Mouse (Mus musculus) common myeloid progenitor, adult 5-6 weeks (primary cell): Measurements from ENCODE around the gene Ppp1r7. TPM values are rescaled to one million over a fixed set of nuclear protein-coding genes. Genes with fewer than 3 reads are reported as not detected.
A peak's percentile ranks its signal among the peaks of the same experiment; 100 is the strongest.
"Not testable (repeated sequence)": the region's sequence is repeated elsewhere in the genome, so short reads cannot be mapped to it uniquely, and the experiment has no call there.

Experiments
- ATAC-seq: replicated peaks from 2 replicates; pipeline ENCODE4 v1.8.0; 2016; ENCODE audit warnings: low read depth, mild to moderate bottlenecking, moderate TSS enrichment, inconsistent platforms; ENCODE audit not compliant: poor library complexity, severe bottlenecking
- total RNA-seq: library from RNA; stranded (forward); fragments of 200-1000, 187-1606 nt; gene quantifications from 2 replicates; pipeline ENCODE4 v1.2.3, GENCODE M21; 2017

The Ppp1r7 gene
- 51.3 and 53.9 TPM in 2 replicates for total RNA-seq

GRCm38 (mm10) chr1:93342648-93343503 lies at the start of gene Ppp1r7, which contains the start of gene Pask:
TSS of gene Ppp1r7 (plus strand) at chr1:93342854.
TSS of gene Pask (minus strand) at chr1:93343482.
- ATAC-seq: peak; percentile 92

- not testable (repeated sequence) for ATAC-seq
Measured at GRCm38 (mm10) chr1:93294491-93294890, 48.2 kb upstream of the Ppp1r7 start.

GRCm38 (mm10) chr1:93299791-93300190 lies 42.9 kb upstream of the Ppp1r7 start:
- no peak for ATAC-seq

GRCm38 (mm10) chr1:93300578-93300977 lies 42.1 kb upstream of the Ppp1r7 start:
- no peak for ATAC-seq

GRCm38 (mm10) chr1:93305581-93306337 lies 36.9 kb upstream of the Ppp1r7 start, which contains the start of gene Mterf4:
TSS of gene Mterf4 (minus strand) at chr1:93305915.
- peak; percentile 99 for ATAC-seq

GRCm38 (mm10) chr1:93323973-93324372 lies 18.7 kb upstream of the Ppp1r7 start:
- ATAC-seq: no peak

- no peak for ATAC-seq
Measured at GRCm38 (mm10) chr1:93326446-93326845, 16.2 kb upstream of the Ppp1r7 start.

GRCm38 (mm10) chr1:93334621-93335020 lies 8.0 kb upstream of the Ppp1r7 start:
- ATAC-seq: no peak

- peak; percentile 89 for ATAC-seq
Measured at GRCm38 (mm10) chr1:93343504-93344047, 922 bp downstream of the Ppp1r7 start.

- ATAC-seq: no peak
Measured at GRCm38 (mm10) chr1:93347176-93347575, 4.5 kb downstream of the Ppp1r7 start.

- ATAC-seq: no peak
Measured at GRCm38 (mm10) chr1:93349701-93350100, 7.0 kb downstream of the Ppp1r7 start.

- no peak for ATAC-seq
Measured at GRCm38 (mm10) chr1:93352724-93353123, 10.1 kb downstream of the Ppp1r7 start.

GRCm38 (mm10) chr1:93362661-93363060 lies 20.0 kb downstream of the Ppp1r7 start:
- ATAC-seq: no peak

- ATAC-seq: peak; percentile 58
Measured at GRCm38 (mm10) chr1:93365641-93366040, 23.0 kb downstream of the Ppp1r7 start.

GRCm38 (mm10) chr1:93373665-93374064 lies 31.0 kb downstream of the Ppp1r7 start, which contains the start of gene Ano7:
TSS of gene Ano7 (plus strand) at chr1:93373930.
- no peak for ATAC-seq

GRCm38 (mm10) chr1:93377307-93377706 lies 34.7 kb downstream of the Ppp1r7 start:
- no peak for ATAC-seq

GRCm38 (mm10) chr1:93379117-93379516 lies 36.5 kb downstream of the Ppp1r7 start:
- no peak for ATAC-seq

GRCm38 (mm10) chr1:93387198-93387597 lies 44.5 kb downstream of the Ppp1r7 start:
- no peak for ATAC-seq

- ATAC-seq: no peak
Measured at GRCm38 (mm10) chr1:93388906-93389305, 46.3 kb downstream of the Ppp1r7 start.

GRCm38 (mm10) chr1:93401191-93402052 lies 58.8 kb downstream of the Ppp1r7 start:
- ATAC-seq: peak; percentile 57
